9 mouse cellular contexts compared by ENCODE assay signal in genomic region chr2:158109516-158109915, GRCm38 (mm10). TPM values are rescaled to one million over a fixed set of nuclear protein-coding genes. Genes with fewer than 3 reads are reported as not detected.
DNase-seq lines count a peak whose midpoint lies in the region; ATAC-seq lines count a peak whose summit lies in the region.
"Had no signal": no experiment of that assay in that cellular context is flagged by ENCODE, and none has a peak within 500 bp of the region (broad histone marks: within the 10 kb centered on the region; RNA-seq: fewer than 3 reads in every experiment).

No protein-coding gene starts in this region.

- no peak for ATAC-seq in embryonic facial prominence, embryonic 11.5 days (replicated peaks; ENCODE audit: insufficient number of reproducible peaks, low FRiP score, low TSS enrichment, low read depth)
- no peak for ATAC-seq in kidney, embryonic 15.5 days (replicated peaks; ENCODE audit: low FRiP score)
- ATAC-seq in inflammation-experienced regulatory T-cells, adult 6 months = no peak
- ATAC-seq: forebrain, embryonic 14.5 days had no signal

- no peaks in the 10 kb centered on the region for H3K36me3 ChIP-seq in embryonic facial prominence, embryonic 11.5 days (replicated peaks; ENCODE audit: control insufficient read depth, insufficient read depth, low read depth, low read length)
- H3K36me3 ChIP-seq in kidney, embryonic 15.5 days = no peaks in the 10 kb centered on the region

- H3K9ac ChIP-seq in embryonic facial prominence, embryonic 11.5 days (replicated peaks; ENCODE audit: low read length) = peak overlapping the region; percentile 28; the same call in 1 of the 2 replicates
- H3K9ac ChIP-seq in kidney, embryonic 15.5 days = no peak overlapping the region

- H3K27me3 ChIP-seq in embryonic facial prominence, embryonic 11.5 days (ENCODE audit: control insufficient read depth, insufficient read depth, low read length) = no peaks in the 10 kb centered on the region
- H3K27me3 ChIP-seq in kidney, embryonic 15.5 days = no peaks in the 10 kb centered on the region

- H3K9me3 ChIP-seq in embryonic facial prominence, embryonic 11.5 days (replicated peaks; ENCODE audit: control insufficient read depth, low read length) = no peaks in the 10 kb centered on the region
- H3K9me3 ChIP-seq in kidney, embryonic 15.5 days (replicated peaks) = no peaks in the 10 kb centered on the region

- H3K4me2 ChIP-seq in embryonic facial prominence, embryonic 11.5 days (ENCODE audit: low read depth, low read length) = no peak overlapping the region
- H3K4me2 ChIP-seq in kidney, embryonic 15.5 days = no peak overlapping the region

- H3K4me1 ChIP-seq in embryonic facial prominence, embryonic 11.5 days (ENCODE audit: control insufficient read depth, insufficient read depth, low read length) = no peaks in the 10 kb centered on the region
- H3K4me1 ChIP-seq in kidney, embryonic 15.5 days = peaks cover 59% of the 10 kb centered on the region

- no peak overlapping the region for H3K4me3 ChIP-seq in embryonic facial prominence, embryonic 11.5 days (ENCODE audit: low read depth, low read length)
- no peak overlapping the region for H3K4me3 ChIP-seq in kidney, embryonic 15.5 days (replicated peaks)

- DNase-seq in kidney, adult 18-20 months = peak; percentile 24
- no peak for DNase-seq in kidney, adult 8-10 months
- DNase-seq in embryonic facial prominence, embryonic 11.5 days (ENCODE audit: low spot score) = peak; percentile 55
- DNase-seq in lung, postnatal 36 days = peak; percentile 49
- no peak for DNase-seq in layer of hippocampus, postnatal 14 days (ENCODE audit: low spot score in 2 of 2)
- DNase-seq in natural killer cell, adult 2 months (ENCODE audit: low spot score in 2 of 2) = no peak

- 48% methylated on average over 8 of the region's 8 CpGs for WGBS in embryonic facial prominence, embryonic 11.5 days
- WGBS in kidney, embryonic 15.5 days = 37% methylated on average over 8 of the region's 8 CpGs

- 0 out of 2 replicates have a peak overlapping the region, but pooled peaks have one; percentile 0 for H3K27ac ChIP-seq in embryonic facial prominence, embryonic 11.5 days (replicated peaks; ENCODE audit: low read depth, low read length)
- H3K27ac ChIP-seq in kidney, embryonic 15.5 days = peak overlapping the region; percentile 88

RNA-seq across cellular contexts. Expression of gene Tgm2, which starts 36.7 kb away (rescaled TPM):
- 2.2 and 4.3 TPM in 2 replicates for polyA plus RNA-seq in embryonic facial prominence, embryonic 11.5 days (2014; fragmentation: Nextera tagmentation; extraction: Ambion mirVana)
- polyA plus RNA-seq in kidney, embryonic 15.5 days (2015; fragmentation: Nextera tagmentation; extraction: Ambion mirVana) = 30.4 and 39.7 TPM in 2 replicates
- 1 to 10 TPM; 5.8 to 6.0 TPM for total RNA-seq in layer of hippocampus, postnatal 14 days (2021)
- 1 to 10 TPM; 1.2 to 2.6 (median 2.1) TPM for polyA plus RNA-seq in inflammation-experienced regulatory T-cells, adult 6 months (2017; shearing (Covaris generic))

Comparison
In these comparisons a context has a peak if more than half of its experiments do, and no peak if none do; other contexts are left out.
1. DNase-seq: peak in kidney, adult 18-20 months (single experiment), embryonic facial prominence, embryonic 11.5 days (single experiment) and lung, postnatal 36 days (single experiment); none in kidney, adult 8-10 months (0 of 2), layer of hippocampus, postnatal 14 days (0 of 2) and natural killer cell, adult 2 months (0 of 2).